Mouse (Mus musculus) heart, adult 2 months (tissue): ENCODE measurements around the gene Mrpl11.

Source experiments
- CTCF ChIP-seq: fragments of 200-600 bp; IDR thresholded peaks from 2 replicates; pipeline ENCODE4 v1.8.1; 2022; ENCODE audit warnings: antibody characterized with exemption, mild to moderate bottlenecking, moderate library complexity
- EP300 ChIP-seq: fragments of 200-500 bp; IDR thresholded peaks from 2 replicates; pipeline ENCODE4 v1.6.1; 2011; ENCODE audit warnings: low read depth, low read length, control low read depth; ENCODE audit not compliant: insufficient read depth
- POLR2A ChIP-seq: fragments of 200-500 bp; IDR thresholded peaks from 2 replicates; pipeline ENCODE4 v1.6.1; 2011; ENCODE audit warnings: mild to moderate bottlenecking, low read depth, low read length, control low read depth; ENCODE audit not compliant: insufficient read depth

DNA sequence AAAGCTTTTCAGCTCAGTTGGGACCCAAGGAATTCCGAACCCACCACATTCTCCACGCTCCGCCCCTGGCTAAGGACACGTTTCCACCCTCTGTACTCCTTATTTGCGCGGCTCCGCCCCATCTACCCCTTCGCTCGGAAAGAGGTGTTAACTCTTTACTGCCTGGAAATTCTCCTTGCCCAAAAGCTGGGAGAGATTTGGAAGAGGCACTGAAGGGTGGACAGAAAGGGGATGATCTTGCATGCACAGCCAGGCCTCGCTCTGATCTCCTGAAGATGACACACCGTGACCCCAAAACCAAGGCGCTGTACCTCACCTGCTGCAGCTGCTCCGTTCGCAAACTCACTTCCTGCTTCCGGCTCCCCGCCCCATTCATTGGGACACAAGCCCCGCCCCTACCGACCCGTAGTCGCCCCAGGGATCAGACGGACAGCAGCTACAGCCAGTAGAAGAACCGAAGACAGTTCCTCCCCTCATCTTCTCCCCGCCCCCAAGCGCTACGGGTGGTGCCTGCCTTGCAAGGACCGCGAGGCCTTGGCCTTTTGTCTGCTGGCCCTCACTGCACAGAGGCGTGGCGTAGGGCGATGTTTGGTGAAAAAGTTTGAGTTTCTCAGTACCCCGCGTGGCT lies 33.9 kb upstream of the Mrpl11 start, which contains the start of gene Dpp3:
- TF ChIP-seq EP300 (peak; percentile 45; the same call in 1 of the 2 replicates), CTCF (no peak), POLR2A (peak; percentile 92)
